Mouse (Mus musculus) cortical plate, adult 2 months (tissue): ENCODE results near the gene Bcl6b.

ENCODE experiments used
- CTCF ChIP-seq: fragments of 200-500 bp; IDR thresholded peaks from 2 replicates; pipeline ENCODE4 v1.5.1; 2011; ENCODE audit warnings: mild to moderate bottlenecking, control low read depth, low read length; ENCODE audit not compliant: insufficient read depth; ENCODE audit errors: extremely low read depth
- POLR2A ChIP-seq: fragments of 200-500 bp; IDR thresholded peaks from 2 replicates; pipeline ENCODE4 v1.6.1; 2011; ENCODE audit warnings: mild to moderate bottlenecking, low read length, control low read depth; ENCODE audit not compliant: insufficient read depth; ENCODE audit errors: extremely low read depth

DNA sequence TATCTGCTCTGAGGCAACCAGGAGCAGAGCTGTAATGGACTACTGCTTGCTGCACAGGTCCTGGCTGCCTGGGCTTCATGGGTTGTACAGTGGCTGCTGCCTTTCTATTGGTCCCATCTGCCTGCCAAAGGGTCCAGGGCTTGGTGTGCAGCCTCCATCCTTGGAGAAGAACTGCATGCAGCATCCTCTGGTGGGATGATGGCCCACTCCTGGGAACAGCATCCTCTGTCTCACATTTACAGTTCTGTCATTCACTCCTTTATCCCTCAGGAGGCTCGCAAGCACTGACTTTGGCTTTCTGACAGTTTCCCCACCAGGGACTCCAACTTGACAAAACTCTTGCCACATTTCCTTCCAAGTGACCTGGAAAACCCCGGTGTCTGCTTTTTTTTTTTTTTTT, 22.8 kb downstream of the Bcl6b start:
- TF ChIP-seq CTCF (no peak), POLR2A (no peak)
